Mouse (Mus musculus): ENCODE results near the gene Cd4. TPM values are rescaled to one million over a fixed set of nuclear protein-coding genes. Genes with fewer than 3 reads are reported as not detected.
"Not testable (repeated sequence)": the region's sequence is repeated elsewhere in the genome, so short reads cannot be mapped to it uniquely, and the experiment has no call there.

Cd4 gene
- polyA plus RNA-seq, 1 experiment = 0.26 TPM

- peak overlapping the region; percentile 99 for H3K27ac ChIP-seq (ENCODE audit: insufficient read depth, low read length)
Measured at GRCm38 (mm10) chr6:124904161-124904981, 16.4 kb upstream of the Cd4 start.

GRCm38 (mm10) chr6:124903580-124904151 is 15.6 kb upstream of the Cd4 start:
- DNase-seq = peak; percentile 96 to 99
- peak overlapping the region; percentile 99 for H3K27ac ChIP-seq (ENCODE audit: insufficient read depth, low read length)
- TF ChIP-seq CTCF (IDR thresholded peaks at IDR 0.05; ENCODE audit: borderline replicate concordance, insufficient read depth, low read depth, low read length) (peak; percentile 96), POLR2A (IDR thresholded peaks at IDR 0.05; ENCODE audit: borderline replicate concordance, insufficient read depth, low read length) (peak; percentile 54; the same call in 1 of the 2 replicates)
- peaks cover 15% of the 10 kb centered on the region for H3K4me1 ChIP-seq (ENCODE audit: control insufficient read depth, insufficient read depth, low read length)
- no peaks in the 10 kb centered on the region for H3K27me3 ChIP-seq (ENCODE audit: control insufficient read depth, insufficient read depth, low read length)
- under 1% methylated on average over 23 of the region's 23 CpGs for WGBS
- peak overlapping the region; percentile 71 for H3K4me3 ChIP-seq (replicated peaks; ENCODE audit: insufficient read depth, low read depth, low read length)

More at GRCm38 (mm10) chr6:124904161-124904981, 16.4 kb upstream of the Cd4 start:
- peaks cover 15% of the 10 kb centered on the region for H3K4me1 ChIP-seq (ENCODE audit: control insufficient read depth, insufficient read depth, low read length)
- H3K27me3 ChIP-seq (ENCODE audit: control insufficient read depth, insufficient read depth, low read length) = no peaks in the 10 kb centered on the region
- DNase-seq = peak; percentile 82 to 90
- 4% methylated on average over 24 of the region's 24 CpGs for WGBS
- TF ChIP-seq CTCF (IDR thresholded peaks at IDR 0.05; ENCODE audit: borderline replicate concordance, insufficient read depth, low read depth, low read length) (peak; percentile 73), POLR2A (IDR thresholded peaks at IDR 0.05; ENCODE audit: borderline replicate concordance, insufficient read depth, low read length) (no peak)
- H3K4me3 ChIP-seq (replicated peaks; ENCODE audit: insufficient read depth, low read depth, low read length) = peak overlapping the region; percentile 71

- H3K4me3 ChIP-seq (replicated peaks; ENCODE audit: insufficient read depth, low read depth, low read length) = no peak overlapping the region
- no peaks in the 10 kb centered on the region for H3K27me3 ChIP-seq (ENCODE audit: control insufficient read depth, insufficient read depth, low read length)
- no peak for DNase-seq
- TF ChIP-seq CTCF (IDR thresholded peaks at IDR 0.05; ENCODE audit: borderline replicate concordance, insufficient read depth, low read depth, low read length) (no peak), POLR2A (IDR thresholded peaks at IDR 0.05; ENCODE audit: borderline replicate concordance, insufficient read depth, low read length) (no peak)
- peaks cover 15% of the 10 kb centered on the region for H3K4me1 ChIP-seq (ENCODE audit: control insufficient read depth, insufficient read depth, low read length)
- H3K27ac ChIP-seq (ENCODE audit: insufficient read depth, low read length) = no peak overlapping the region
Measured at GRCm38 (mm10) chr6:124901851-124902250, 13.8 kb upstream of the Cd4 start.

GRCm38 (mm10) chr6:124900801-124901480 is 12.9 kb upstream of the Cd4 start:
- WGBS = 54% methylated on average over 10 of the region's 10 CpGs
- Histone ChIP-seq H3K4me1 (ENCODE audit: control insufficient read depth, insufficient read depth, low read length) (peaks cover 15% of the 10 kb centered on the region), H3K27me3 (ENCODE audit: control insufficient read depth, insufficient read depth, low read length) (no peaks in the 10 kb centered on the region), H3K27ac (ENCODE audit: insufficient read depth, low read length) (no peak overlapping the region), H3K4me3 (replicated peaks; ENCODE audit: insufficient read depth, low read depth, low read length) (no peak overlapping the region)
- peak in 1 of 2 experiments; percentile 48 for DNase-seq
- no peak for TF ChIP-seq CTCF (IDR thresholded peaks at IDR 0.05; ENCODE audit: borderline replicate concordance, insufficient read depth, low read depth, low read length)
- TF ChIP-seq POLR2A (IDR thresholded peaks at IDR 0.05; ENCODE audit: borderline replicate concordance, insufficient read depth, low read length) = no peak

GRCm38 (mm10) chr6:124900056-124900800 is 12.2 kb upstream of the Cd4 start:
- Histone ChIP-seq H3K27me3 (ENCODE audit: control insufficient read depth, insufficient read depth, low read length) (no peaks in the 10 kb centered on the region), H3K4me3 (replicated peaks; ENCODE audit: insufficient read depth, low read depth, low read length) (no peak overlapping the region), H3K27ac (ENCODE audit: insufficient read depth, low read length) (peak overlapping the region; percentile 15; the same call in 1 of the 2 replicates), H3K4me1 (ENCODE audit: control insufficient read depth, insufficient read depth, low read length) (peaks cover 9% of the 10 kb centered on the region; the same call in 1 of the 2 replicates)
- TF ChIP-seq CTCF (IDR thresholded peaks at IDR 0.05; ENCODE audit: borderline replicate concordance, insufficient read depth, low read depth, low read length) = no peak
- TF ChIP-seq POLR2A (IDR thresholded peaks at IDR 0.05; ENCODE audit: borderline replicate concordance, insufficient read depth, low read length) = no peak
- WGBS = 22% methylated on average over 8 of the region's 8 CpGs
- peak; percentile 52 to 55 for DNase-seq

- Histone ChIP-seq H3K27ac (ENCODE audit: insufficient read depth, low read length) (no peak overlapping the region), H3K4me3 (replicated peaks; ENCODE audit: insufficient read depth, low read depth, low read length) (no peak overlapping the region), H3K4me1 (ENCODE audit: control insufficient read depth, insufficient read depth, low read length) (0 out of 2 replicates have a peak, but pooled peaks cover 3% of the 10 kb centered on the region), H3K27me3 (ENCODE audit: control insufficient read depth, insufficient read depth, low read length) (no peaks in the 10 kb centered on the region)
- no peak for DNase-seq
- 49% methylated on average over 3 of the region's 3 CpGs for WGBS
- no peak for TF ChIP-seq POLR2A (IDR thresholded peaks at IDR 0.05; ENCODE audit: borderline replicate concordance, insufficient read depth, low read length)
- no peak for TF ChIP-seq CTCF (IDR thresholded peaks at IDR 0.05; ENCODE audit: borderline replicate concordance, insufficient read depth, low read depth, low read length)
Measured at GRCm38 (mm10) chr6:124898359-124898758, 10.3 kb upstream of the Cd4 start.

GRCm38 (mm10) chr6:124894113-124894512 is 6.1 kb upstream of the Cd4 start:
- H3K4me3 ChIP-seq (replicated peaks; ENCODE audit: insufficient read depth, low read depth, low read length); H3K27ac ChIP-seq (ENCODE audit: insufficient read depth, low read length); DNase-seq; H3K4me1 ChIP-seq (ENCODE audit: control insufficient read depth, insufficient read depth, low read length); H3K27me3 ChIP-seq (ENCODE audit: control insufficient read depth, insufficient read depth, low read length): not testable (repeated sequence)
- WGBS = 97% methylated on average over 2 of the region's 2 CpGs
